Mouse (Mus musculus) brown adipose tissue, adult 24 weeks (tissue): ENCODE measurements around the gene Map7d2. TPM values are rescaled to one million over a fixed set of nuclear protein-coding genes. Genes with fewer than 3 reads are reported as not detected.

Source experiments
- polyA plus RNA-seq: library from polyadenylated mRNA; stranded (reverse); fragments of >200 nt; gene quantifications from 2 replicates; pipeline ENCODE4 v1.2.4, GENCODE M21; 2012; ENCODE audit not compliant: missing spikeins, insufficient read depth, insufficient read length

Gene Map7d2
- polyA plus RNA-seq, 1 experiment, result not detected

Other genes with a start within 250 kb of the Map7d2 start
- gene Rps6ka3, start 204.3 kb upstream of the Map7d2 start, polyA plus RNA-seq, result 37.3 and 39.4 TPM in 2 replicates
- 52.1 and 61.4 TPM in 2 replicates for gene Eif1ax, start 42.4 kb upstream of the Map7d2 start, polyA plus RNA-seq
- 4.7 and 4.8 TPM in 2 replicates for gene Bclaf3, start 112.1 kb downstream of the Map7d2 start, polyA plus RNA-seq
- 90.3 and 99.4 TPM in 2 replicates for gene Sh3kbp1, start 212.7 kb downstream of the Map7d2 start, polyA plus RNA-seq